Mouse (Mus musculus) embryonic facial prominence, embryonic 11.5 days (tissue): ENCODE data around the gene Rpl36-ps4. TPM values are rescaled to one million over a fixed set of nuclear protein-coding genes. Genes with fewer than 3 reads are reported as not detected.
"Not testable (repeated sequence)": the region's sequence is repeated elsewhere in the genome, so short reads cannot be mapped to it uniquely, and the experiment has no call there.

Experiments used
- ATAC-seq: fragments of 200-750 bp; cut with Nextera tagmentation; replicated peaks from 2 replicates; pipeline ENCODE4 v1.8.0; 2017; ENCODE audit warnings: low read depth; ENCODE audit not compliant: insufficient number of reproducible peaks, low FRiP score, low TSS enrichment
- DNase-seq: peaks from one replicate; pipeline ENCODE4 v3.0.0-alpha.2; 2015; ENCODE audit warnings: low spot score
- H3K27ac ChIP-seq: fragments of 300-500 bp; sonication (generic); replicated peaks from 2 replicates; pipeline ENCODE4 v1.5.1; 2014; ENCODE audit warnings: mild to moderate bottlenecking, low read depth, low read length, control low read depth
- H3K27me3 ChIP-seq: fragments of 300-500 bp; sonication (generic); 2 replicates; pipeline ENCODE4 v1.6.1; 2014; ENCODE audit warnings: mild to moderate bottlenecking, low read length, moderate library complexity, mixed read lengths; ENCODE audit not compliant: control insufficient read depth, insufficient read depth
- H3K36me3 ChIP-seq: fragments of 300-500 bp; sonication (generic); replicated peaks from 2 replicates; pipeline ENCODE4 v1.6.1; 2014; ENCODE audit warnings: low read depth, mild to moderate bottlenecking, low read length, moderate library complexity, mixed read lengths; ENCODE audit not compliant: control insufficient read depth, insufficient read depth
- H3K4me1 ChIP-seq: fragments of 300-500 bp; sonication (generic); 2 replicates; pipeline ENCODE4 v1.6.1; 2014; ENCODE audit warnings: low read length, mixed read lengths; ENCODE audit not compliant: control insufficient read depth, insufficient read depth
- H3K4me2 ChIP-seq: fragments of 300-500 bp; sonication (generic); 2 replicates; pipeline ENCODE4 v1.6.1; 2014; ENCODE audit warnings: low read depth, mild to moderate bottlenecking, control low read depth, low read length, moderate library complexity
- H3K4me3 ChIP-seq: fragments of 300-500 bp; sonication (generic); 2 replicates; pipeline ENCODE4 v1.5.1; 2014; ENCODE audit warnings: low read depth, low read length, control low read depth
- H3K9ac ChIP-seq: fragments of 300-500 bp; sonication (generic); replicated peaks from 2 replicates; pipeline ENCODE4 v1.6.1; 2014; ENCODE audit warnings: mild to moderate bottlenecking, control low read depth, low read length
- H3K9me3 ChIP-seq: fragments of 300-500 bp; sonication (generic); replicated peaks from 2 replicates; pipeline ENCODE4 v1.6.1; 2016; ENCODE audit warnings: mild to moderate bottlenecking, low read length, inconsistent platforms, mixed read lengths; ENCODE audit not compliant: control insufficient read depth
- WGBS: fragments of 180-500 bp; shearing (Covaris S2); extraction: QIAGEN DNeasy Blood & Tissue Kit; methylation state at CpG from one replicate; pipeline ENCODE4 v1.1.7; 2014; 5-methylcytosine and 5-hydroxymethylcytosine counted together
- polyA plus RNA-seq: library from polyadenylated mRNA; unstranded; fragments of >200 nt; fragmentation: Nextera tagmentation; extraction: Ambion mirVana; gene quantifications from 2 replicates; pipeline ENCODE4 v1.2.1, GENCODE M21; 2014

Rpl36-ps4 gene
- polyA plus RNA-seq, 1 experiment from 2014 or later: not detected

- WGBS: 94% methylated on average over 13 of the region's 13 CpGs
- H3K4me1 ChIP-seq, H3K27ac ChIP-seq, H3K4me2 ChIP-seq, H3K27me3 ChIP-seq, H3K9me3 ChIP-seq, H3K4me3 ChIP-seq, H3K9ac ChIP-seq, ATAC-seq, DNase-seq, H3K36me3 ChIP-seq: not testable (repeated sequence)
Observed at GRCm38 (mm10) chr17:87954618-87955124, 33.9 kb downstream of the Rpl36-ps4 start.

GRCm38 (mm10) chr17:87957096-87957840 lies 36.5 kb downstream of the Rpl36-ps4 start:
- no peaks in the 10 kb centered on the region for H3K27me3 ChIP-seq

GRCm38 (mm10) chr17:87958283-87958682 lies 37.5 kb downstream of the Rpl36-ps4 start:
- Histone ChIP-seq H3K27me3 (no peaks in the 10 kb centered on the region), H3K36me3 (no peaks in the 10 kb centered on the region; the same call in 1 of the 2 replicates), H3K9ac (no peak overlapping the region), H3K4me3 (no peak overlapping the region), H3K4me1 (no peaks in the 10 kb centered on the region), H3K9me3 (no peaks in the 10 kb centered on the region), H3K4me2 (no peak overlapping the region), H3K27ac (no peak overlapping the region)
- WGBS: 64% methylated on average over 8 of the region's 8 CpGs
- no peak for DNase-seq
- ATAC-seq: no peak

More at GRCm38 (mm10) chr17:87957096-87957840, 36.5 kb downstream of the Rpl36-ps4 start:
- Histone ChIP-seq H3K9me3 (no peaks in the 10 kb centered on the region), H3K36me3 (no peaks in the 10 kb centered on the region; the same call in 1 of the 2 replicates), H3K9ac (no peak overlapping the region), H3K4me1 (no peaks in the 10 kb centered on the region), H3K4me3 (no peak overlapping the region), H3K27ac (no peak overlapping the region), H3K4me2 (no peak overlapping the region)
- WGBS: 74% methylated on average over 12 of the region's 12 CpGs
- DNase-seq (no peak), ATAC-seq (no peak)

- not testable (repeated sequence) for H3K27ac ChIP-seq, H3K27me3 ChIP-seq, H3K4me3 ChIP-seq, H3K9ac ChIP-seq, H3K36me3 ChIP-seq, DNase-seq, H3K4me1 ChIP-seq, H3K4me2 ChIP-seq, H3K9me3 ChIP-seq, ATAC-seq
- 97% methylated on average over 11 of the region's 11 CpGs for WGBS
Observed at GRCm38 (mm10) chr17:87959406-87959805, 38.6 kb downstream of the Rpl36-ps4 start.

GRCm38 (mm10) chr17:87959931-87960330 lies 39.2 kb downstream of the Rpl36-ps4 start:
- not testable (repeated sequence) for H3K4me1 ChIP-seq, H3K27me3 ChIP-seq, ATAC-seq, H3K9me3 ChIP-seq, H3K4me3 ChIP-seq, H3K4me2 ChIP-seq, H3K27ac ChIP-seq, H3K36me3 ChIP-seq, DNase-seq, H3K9ac ChIP-seq
- WGBS: 96% methylated on average over 5 of the region's 5 CpGs

GRCm38 (mm10) chr17:87963081-87964075 lies 42.6 kb downstream of the Rpl36-ps4 start:
- H3K4me3 ChIP-seq: no peak overlapping the region
- H3K4me1 ChIP-seq: no peaks in the 10 kb centered on the region
- H3K9me3 ChIP-seq: no peaks in the 10 kb centered on the region
- no peaks in the 10 kb centered on the region for H3K36me3 ChIP-seq
- no peak overlapping the region for H3K9ac ChIP-seq
- WGBS: 83% methylated on average over 14 of the region's 14 CpGs
- ATAC-seq (no peak), DNase-seq (no peak)
- no peak overlapping the region for H3K4me2 ChIP-seq
- H3K27ac ChIP-seq: no peak overlapping the region
- no peaks in the 10 kb centered on the region for H3K27me3 ChIP-seq

GRCm38 (mm10) chr17:87968483-87968926 lies 47.7 kb downstream of the Rpl36-ps4 start:
- H3K4me2 ChIP-seq, H3K27me3 ChIP-seq, H3K4me3 ChIP-seq, H3K27ac ChIP-seq, H3K4me1 ChIP-seq, DNase-seq, H3K9ac ChIP-seq, H3K36me3 ChIP-seq, H3K9me3 ChIP-seq: not testable (repeated sequence)
- WGBS: 39% methylated on average over 6 of the region's 8 CpGs
- ATAC-seq: peak; percentile 52
